Mouse (Mus musculus): ENCODE measurements around the gene Aipl1.

DNA sequence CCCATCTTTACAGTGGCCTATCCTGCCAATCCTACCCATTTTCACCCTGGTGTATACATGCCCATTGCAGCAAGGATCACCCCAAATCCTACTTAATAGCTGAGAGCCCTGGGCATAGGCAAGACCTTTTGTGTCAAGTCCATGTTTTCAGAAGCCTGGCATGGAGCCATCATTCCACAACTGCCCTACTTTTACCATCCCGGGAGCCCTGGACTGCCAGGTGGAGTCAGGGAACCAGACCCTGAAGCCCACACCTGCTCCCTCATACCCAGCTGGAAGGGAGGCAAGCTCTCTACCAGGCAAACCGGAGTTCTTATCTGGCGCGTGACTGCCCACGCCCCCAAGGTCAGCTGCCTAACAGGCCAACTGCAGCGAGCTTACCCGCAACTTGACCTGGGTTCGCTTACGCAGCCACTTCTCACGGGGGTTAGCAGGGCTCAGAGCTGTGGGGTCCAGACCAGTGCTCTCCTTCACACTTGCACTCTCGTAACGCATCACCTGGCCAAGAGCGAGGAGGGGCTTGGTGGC lies 23.8 kb upstream of the Aipl1 start:
- TF ChIP-seq MAX (IDR thresholded peaks at IDR 0.05; ENCODE audit: low read length), result no peak
- TF ChIP-seq CTCF (IDR thresholded peaks at IDR 0.05 in 2 of 3, conservative IDR thresholded peaks at IDR 0.05 in 1 of 3; ENCODE audit: control insufficient read depth in 1 of 3, insufficient read depth in 1 of 3, low read depth in 2 of 3, low read length in 3 of 3, poor library complexity in 1 of 3, severe bottlenecking in 1 of 3), result no peak
- no peak for TF ChIP-seq POLR2AphosphoS5 (IDR thresholded peaks at IDR 0.05; ENCODE audit: borderline replicate concordance, low read depth, low read length)
- TF ChIP-seq POLR2AphosphoS2 (IDR thresholded peaks at IDR 0.05; ENCODE audit: low read length), result no peak
